Mouse (Mus musculus) lung, embryonic 14.5 days (tissue): ENCODE data around the gene Mn1. TPM values are rescaled to one million over a fixed set of nuclear protein-coding genes. Genes with fewer than 3 reads are reported as not detected.

Source experiments
- ATAC-seq: fragments of 200-750 bp; cut with Nextera tagmentation; 2 replicates; pipeline ENCODE4 v1.8.0; 2017; ENCODE audit warnings: mild to moderate bottlenecking, moderate TSS enrichment, moderate library complexity; ENCODE audit not compliant: insufficient read depth
- DNase-seq: peaks from one replicate; pipeline ENCODE4 v3.0.0-alpha.2; 2015
- H3K27ac ChIP-seq: fragments of 300-500 bp; sonication (generic); 2 replicates; pipeline ENCODE4 v1.5.1; 2014; ENCODE audit warnings: low read depth, mild to moderate bottlenecking, moderate library complexity
- H3K27me3 ChIP-seq: fragments of 300-500 bp; sonication (generic); 2 replicates; pipeline ENCODE4 v1.6.1; 2014; ENCODE audit warnings: low read length, control low read depth; ENCODE audit not compliant: insufficient read depth
- H3K36me3 ChIP-seq: fragments of 300-500 bp; sonication (generic); 2 replicates; pipeline ENCODE4 v1.6.1; 2014; ENCODE audit warnings: control low read depth; ENCODE audit not compliant: insufficient read depth
- H3K4me1 ChIP-seq: fragments of 300-500 bp; sonication (generic); 2 replicates; pipeline ENCODE4 v1.6.1; 2014; ENCODE audit warnings: antibody characterized with exemption, control low read depth; ENCODE audit not compliant: insufficient read depth
- H3K4me2 ChIP-seq: fragments of 300-500 bp; sonication (generic); 2 replicates; pipeline ENCODE4 v1.6.1; 2014; ENCODE audit warnings: mild to moderate bottlenecking
- H3K4me3 ChIP-seq: fragments of 300-500 bp; sonication (generic); 2 replicates; pipeline ENCODE4 v1.5.1; 2014; ENCODE audit warnings: low read depth, low read length
- H3K9ac ChIP-seq: fragments of 300-500 bp; sonication (generic); 2 replicates; pipeline ENCODE4 v1.6.1; 2014
- H3K9me3 ChIP-seq: fragments of 300-500 bp; sonication (generic); 2 replicates; pipeline ENCODE4 v1.6.1; 2016; ENCODE audit warnings: low read depth, low read length, control low read depth
- CTCF ChIP-seq: IDR thresholded peaks from 2 replicates; pipeline ENCODE4 v1.5.1; 2016; ENCODE audit warnings: antibody characterized with exemption, low read depth
- WGBS: fragments of 180-500 bp; shearing (Covaris S2); extraction: QIAGEN DNeasy Blood & Tissue Kit; methylation state at CpG from one replicate; pipeline ENCODE4 v1.1.7; 2014; 5-methylcytosine and 5-hydroxymethylcytosine counted together
- polyA plus RNA-seq: library from polyadenylated mRNA; unstranded; fragments of >200 nt; fragmentation: Nextera tagmentation; extraction: Ambion mirVana; gene quantifications from 2 replicates; pipeline ENCODE4 v1.2.1, GENCODE M21; 2014

The Mn1 gene
- polyA plus RNA-seq, 1 experiment from 2014 or later = 9.7 TPM

DNA sequence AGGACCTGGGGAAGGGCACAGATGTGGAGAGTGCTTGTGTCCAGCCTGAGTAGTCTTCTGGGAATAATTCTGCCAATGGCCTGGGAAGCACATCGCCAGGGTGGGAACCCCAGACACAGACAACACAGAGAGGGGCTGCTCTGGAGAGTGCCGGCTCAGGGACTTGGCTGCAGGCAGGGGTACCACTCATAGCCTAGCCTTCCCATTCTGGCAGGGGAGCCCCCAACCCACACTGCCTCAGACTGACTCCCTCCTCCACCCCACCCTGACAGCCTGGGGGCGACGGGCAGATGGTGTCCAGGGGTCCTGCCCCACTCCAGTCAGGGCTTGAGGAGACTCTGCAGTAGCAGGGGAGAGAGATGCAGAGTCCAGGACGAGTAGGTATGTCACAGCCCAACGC lies 41.5 kb downstream of the Mn1 start:
- H3K27ac ChIP-seq = no peak overlapping the region
- ATAC-seq (no peak), DNase-seq (no peak)
- H3K9ac ChIP-seq = no peak overlapping the region
- no peak for TF ChIP-seq CTCF
- no peak overlapping the region for H3K4me2 ChIP-seq
- H3K36me3 ChIP-seq = peaks cover 23% of the 10 kb centered on the region
- WGBS = 78% methylated on average over 6 of the region's 6 CpGs
- H3K4me1 ChIP-seq = no peaks in the 10 kb centered on the region
- no peak overlapping the region for H3K4me3 ChIP-seq
- H3K9me3 ChIP-seq = no peaks in the 10 kb centered on the region
- no peaks in the 10 kb centered on the region for H3K27me3 ChIP-seq

DNA sequence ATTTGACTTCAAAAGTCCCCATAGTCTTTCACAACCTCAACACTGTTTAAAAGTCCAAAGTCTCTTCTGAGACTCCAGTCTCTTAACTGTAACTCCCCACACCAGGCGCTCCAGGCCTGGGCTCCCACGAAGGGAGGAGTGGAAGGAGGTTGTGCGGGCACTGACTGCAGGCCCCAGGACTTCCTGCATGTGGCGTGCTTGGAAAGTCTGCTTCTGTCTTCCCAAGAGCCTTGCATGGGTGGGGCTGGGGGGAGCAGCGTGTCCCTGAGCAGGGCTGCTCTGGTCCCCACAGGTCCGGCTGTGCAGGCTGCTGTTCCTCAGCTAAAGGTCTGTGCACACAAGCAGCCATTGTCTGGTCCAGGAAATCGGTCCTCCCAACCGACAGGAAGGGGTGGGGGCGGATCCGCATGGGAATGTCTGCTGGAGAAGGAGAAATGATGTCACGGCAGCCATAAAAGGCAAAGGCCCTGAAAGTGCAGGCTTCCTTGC lies 48.7 kb downstream of the Mn1 start:
- TF ChIP-seq CTCF = no peak
- peak; percentile 66 for DNase-seq
- Histone ChIP-seq H3K4me3 (no peak overlapping the region), H3K9ac (no peak overlapping the region), H3K9me3 (no peaks in the 10 kb centered on the region; the same call in 1 of the 2 replicates), H3K27ac (peak overlapping the region; percentile 30; the same call in 1 of the 2 replicates), H3K36me3 (no peaks in the 10 kb centered on the region), H3K4me2 (no peak overlapping the region), H3K4me1 (no peaks in the 10 kb centered on the region), H3K27me3 (no peaks in the 10 kb centered on the region)
- ATAC-seq = peak; percentile 82
- 54% methylated on average over 11 of the region's 11 CpGs for WGBS

DNA sequence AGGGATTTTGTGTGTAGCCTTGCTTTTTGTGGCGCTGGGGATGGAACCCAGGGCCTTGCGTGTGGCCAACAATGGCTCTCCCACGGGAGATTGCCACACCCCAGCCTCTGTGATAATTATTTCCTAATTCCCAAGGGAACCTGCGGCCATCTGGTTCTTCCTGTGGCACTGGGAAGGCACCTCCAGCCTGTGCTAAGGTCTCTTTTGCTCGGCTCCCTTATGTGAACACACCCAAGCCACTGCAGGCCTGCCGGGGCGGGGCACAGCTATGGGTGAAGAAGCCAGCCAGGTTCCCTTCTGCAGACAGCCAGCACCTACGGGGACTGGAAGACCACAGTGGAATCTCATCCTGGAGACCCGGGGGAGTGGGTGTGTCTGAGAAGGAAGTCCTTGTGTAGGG lies 49.3 kb downstream of the Mn1 start:
- Histone ChIP-seq H3K9ac (no peak overlapping the region), H3K27ac (no peak overlapping the region), H3K27me3 (no peaks in the 10 kb centered on the region), H3K4me3 (no peak overlapping the region), H3K9me3 (no peaks in the 10 kb centered on the region; the same call in 1 of the 2 replicates), H3K36me3 (no peaks in the 10 kb centered on the region), H3K4me2 (no peak overlapping the region), H3K4me1 (no peaks in the 10 kb centered on the region)
- ATAC-seq (no peak), DNase-seq (no peak)
- no peak for TF ChIP-seq CTCF
- WGBS = 70% methylated on average over 9 of the region's 9 CpGs

DNA sequence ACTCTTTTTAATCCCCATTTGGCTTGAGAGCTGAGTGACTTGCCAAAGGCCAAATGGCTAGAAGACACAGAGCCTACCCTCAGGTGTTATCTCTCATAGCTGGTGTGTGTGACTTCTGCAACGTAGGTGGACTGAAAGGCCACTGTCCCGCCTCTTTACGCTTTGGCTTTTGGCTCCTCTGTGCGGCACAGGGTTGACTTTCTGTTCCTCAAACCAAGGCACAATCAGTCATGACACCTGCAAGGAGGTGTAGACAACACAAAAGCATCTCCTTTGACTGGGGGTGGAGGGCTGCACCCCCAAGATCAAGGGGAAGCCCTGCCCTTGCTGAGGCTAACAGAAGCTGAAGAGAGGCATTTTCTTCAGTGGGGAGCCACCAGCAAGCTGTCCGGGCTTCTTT lies 50.5 kb downstream of the Mn1 start:
- TF ChIP-seq CTCF = no peak
- H3K4me2 ChIP-seq = no peak overlapping the region
- H3K27ac ChIP-seq = no peak overlapping the region
- no peak for DNase-seq
- H3K9ac ChIP-seq = no peak overlapping the region
- no peaks in the 10 kb centered on the region for H3K4me1 ChIP-seq
- H3K27me3 ChIP-seq = no peaks in the 10 kb centered on the region
- WGBS = 43% methylated on average over 5 of the region's 5 CpGs
- no peak for ATAC-seq
- H3K36me3 ChIP-seq = no peaks in the 10 kb centered on the region
- H3K4me3 ChIP-seq = no peak overlapping the region
- H3K9me3 ChIP-seq = no peaks in the 10 kb centered on the region; the same call in 1 of the 2 replicates

DNA sequence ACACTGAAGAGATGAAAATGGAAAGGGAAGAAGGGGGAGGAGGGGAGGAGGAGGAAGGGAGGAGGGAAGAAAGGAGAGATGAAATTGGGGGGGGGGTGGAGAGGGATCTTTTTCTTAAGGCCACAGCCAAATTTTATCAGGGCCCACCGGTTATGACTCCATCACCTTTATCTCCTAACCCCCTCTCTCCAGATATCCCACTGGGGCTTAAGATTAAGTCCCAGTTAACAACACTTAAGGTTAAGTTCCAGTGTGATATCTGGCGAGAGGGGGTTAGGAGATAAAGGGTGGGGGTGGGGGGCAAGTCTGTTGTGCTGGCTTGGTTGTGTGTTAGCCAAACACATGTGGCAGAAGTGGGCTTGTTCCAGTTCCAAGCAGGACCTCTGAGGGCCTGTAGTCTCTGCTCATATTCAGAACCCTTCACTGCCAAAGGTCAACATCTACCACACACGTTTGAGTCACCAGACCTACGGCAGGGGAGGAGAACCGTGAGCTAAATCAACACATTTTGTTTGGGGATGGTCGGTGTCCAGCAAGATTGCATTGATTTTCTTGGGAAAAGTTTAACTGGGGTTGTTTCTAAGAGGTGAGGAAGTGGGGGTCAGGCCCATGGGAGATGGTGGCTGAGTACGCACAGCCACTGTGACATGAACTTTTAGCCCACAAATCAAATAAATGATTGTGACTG lies 52.2 kb downstream of the Mn1 start:
- Histone ChIP-seq H3K9ac (no peak overlapping the region), H3K4me2 (no peak overlapping the region), H3K27ac (no peak overlapping the region), H3K36me3 (no peaks in the 10 kb centered on the region), H3K9me3 (no peaks in the 10 kb centered on the region; the same call in 1 of the 2 replicates), H3K27me3 (no peaks in the 10 kb centered on the region), H3K4me3 (no peak overlapping the region), H3K4me1 (no peaks in the 10 kb centered on the region)
- TF ChIP-seq CTCF = no peak
- DNase-seq (no peak), ATAC-seq (no peak)
- WGBS = 41% methylated on average over 7 of the region's 7 CpGs

DNA sequence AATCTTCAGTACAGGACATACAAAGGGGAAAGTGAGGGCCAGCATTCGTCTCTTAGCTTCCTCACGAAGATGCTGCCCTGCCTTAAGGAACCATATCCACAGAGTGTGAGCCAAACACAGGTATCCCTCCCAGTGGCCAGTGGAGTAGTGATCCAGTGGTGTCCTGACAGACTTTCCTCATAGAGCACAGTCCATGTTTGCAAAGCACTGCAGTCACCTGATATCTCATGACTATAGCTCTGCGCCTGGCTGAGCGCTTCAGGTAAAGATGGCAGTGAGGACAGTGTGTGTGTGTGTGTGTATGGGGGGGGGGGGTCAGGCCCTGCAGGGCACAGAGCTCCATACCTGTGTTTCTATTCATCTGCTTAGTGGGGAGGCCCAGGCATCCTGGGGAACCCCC lies 53.7 kb downstream of the Mn1 start:
- no peaks in the 10 kb centered on the region for H3K4me1 ChIP-seq
- 70% methylated on average over 4 of the region's 4 CpGs for WGBS
- no peaks in the 10 kb centered on the region for H3K9me3 ChIP-seq
- no peak for TF ChIP-seq CTCF
- no peak overlapping the region for H3K9ac ChIP-seq
- ATAC-seq = no peak
- no peaks in the 10 kb centered on the region for H3K36me3 ChIP-seq
- no peak for DNase-seq
- no peak overlapping the region for H3K4me2 ChIP-seq
- H3K27me3 ChIP-seq = no peaks in the 10 kb centered on the region
- H3K27ac ChIP-seq = no peak overlapping the region
- H3K4me3 ChIP-seq = no peak overlapping the region

DNA sequence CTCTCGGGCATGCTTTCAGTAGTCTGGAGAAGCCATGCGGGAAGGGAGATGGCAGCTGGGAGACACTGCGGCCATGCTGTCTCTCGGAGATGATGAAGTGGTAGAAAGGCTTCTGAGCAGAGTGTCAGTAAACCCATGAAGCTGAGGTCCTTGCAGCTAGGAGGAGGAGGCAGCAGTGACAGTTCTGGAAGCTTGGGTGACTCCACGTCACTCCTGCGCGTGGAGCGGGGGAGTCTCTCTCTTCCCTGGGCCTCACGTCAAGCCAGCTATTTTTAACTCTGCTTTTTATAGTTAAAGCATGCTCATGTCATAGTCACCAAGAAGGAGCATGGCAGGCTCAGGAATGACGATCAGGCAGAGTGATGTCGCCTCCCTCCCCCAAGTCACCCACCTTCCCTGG lies 56.3 kb downstream of the Mn1 start:
- Histone ChIP-seq H3K9me3 (no peaks in the 10 kb centered on the region), H3K4me3 (no peak overlapping the region), H3K27ac (no peak overlapping the region), H3K4me1 (no peaks in the 10 kb centered on the region), H3K4me2 (no peak overlapping the region), H3K36me3 (no peaks in the 10 kb centered on the region), H3K27me3 (no peaks in the 10 kb centered on the region), H3K9ac (no peak overlapping the region)
- ATAC-seq (no peak), DNase-seq (no peak)
- TF ChIP-seq CTCF = no peak
- WGBS = 51% methylated on average over 11 of the region's 11 CpGs
